1 mouse cellular context compared by ENCODE assay signal in the genomic region with DNA sequence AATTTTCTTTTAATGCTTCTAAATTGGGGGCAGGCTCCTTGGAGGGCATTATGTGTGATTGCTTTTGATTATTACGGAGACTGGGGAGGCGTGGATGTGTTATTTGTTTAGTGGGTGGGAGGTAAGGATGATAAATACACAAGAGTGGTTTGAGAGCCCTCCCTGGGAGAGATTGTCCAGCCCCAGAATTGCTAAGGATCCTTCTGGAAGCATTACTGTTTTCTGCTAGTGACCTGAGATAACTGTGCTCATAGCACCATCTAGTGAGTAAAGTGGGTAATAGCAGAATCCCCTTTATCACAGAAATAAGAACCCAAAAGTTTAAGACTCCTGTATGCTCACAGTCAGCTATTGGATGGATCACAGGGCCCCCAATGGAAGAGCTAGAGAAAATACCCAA.
TF ChIP-seq lines count a peak whose summit lies in the region.

No protein-coding gene starts in this region.

TF ChIP-seq in MEL, 35 proteins besides CTCF, POLR2A, EP300 and RAD21 (continued from another document):
- TF ChIP-seq NELFE (IDR thresholded peaks at IDR 0.05; ENCODE audit: low read depth, low read length): no peak
- TF ChIP-seq RCOR1 (IDR thresholded peaks at IDR 0.05; ENCODE audit: low read depth, low read length): no peak
- no peak for TF ChIP-seq ELF1 (IDR thresholded peaks at IDR 0.05; ENCODE audit: low read depth, low read length)
